Mouse (Mus musculus): ENCODE data around the gene Tlr4.

DNA sequence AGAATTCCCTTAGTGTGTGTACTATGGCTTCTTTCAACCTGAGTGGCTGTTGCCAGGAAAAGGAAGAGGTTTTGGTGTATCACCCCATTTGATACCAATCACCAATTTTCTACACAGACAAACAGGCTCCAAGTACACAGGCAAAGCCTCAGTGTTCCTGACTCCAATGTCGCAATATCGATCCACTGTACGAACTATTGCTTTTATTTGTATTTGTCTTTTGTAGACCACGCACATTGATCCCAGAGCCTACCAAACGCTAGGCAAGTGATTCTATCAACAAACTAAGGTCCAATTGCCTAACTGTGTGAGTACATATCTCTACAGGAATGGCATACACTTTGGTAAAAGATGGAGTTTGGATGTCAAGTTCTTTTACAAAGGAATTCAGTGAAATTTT lies 55.9 kb downstream of the Tlr4 start:
- TF ChIP-seq RCOR1 (conservative IDR thresholded peaks at IDR 0.05; ENCODE audit: low read depth, low read length) (no peak), POLR2A (IDR thresholded peaks at IDR 0.05; ENCODE audit: low read depth, low read length) (no peak)
